Mouse (Mus musculus) spleen, adult 2 months (tissue): ENCODE measurements around the gene Cyp2g1.

Source experiments
- CTCF ChIP-seq: fragments of 200-500 bp; IDR thresholded peaks from 2 replicates; pipeline ENCODE4 v1.5.1; 2011; ENCODE audit warnings: mild to moderate bottlenecking, inconsistent platforms; ENCODE audit not compliant: insufficient read depth, insufficient read length, insufficient replicate concordance; ENCODE audit errors: extremely low read depth
- POLR2A ChIP-seq: fragments of 200-500 bp; IDR thresholded peaks from 2 replicates; pipeline ENCODE4 v1.6.1; 2011; ENCODE audit warnings: low read depth, low read length, inconsistent platforms

- TF ChIP-seq CTCF (no peak), POLR2A (no peak)
Observed at GRCm38 (mm10) chr7:26800996-26801395, 7.7 kb upstream of the Cyp2g1 start.
